Mouse (Mus musculus) left cerebral cortex, adult 6 months (tissue): ENCODE measurements around the gene Dhfr. TPM values are rescaled to one million over a fixed set of nuclear protein-coding genes. Genes with fewer than 3 reads are reported as not detected.

Source experiments
- long read RNA-seq, 2 experiments: library from polyadenylated mRNA; unstranded; transcript quantifications; one replicate each; pipeline ENCODE4 v2.0.0; 2019 to 2020
- polyA plus RNA-seq: library from polyadenylated mRNA; unstranded; fragments of <200 nt; fragmentation: Nextera tagmentation; gene quantifications from 2 replicates; pipeline ENCODE4 v1.2.3, GENCODE M21; 2021

Gene Dhfr
- polyA plus RNA-seq: 2.1 TPM in 2 replicates
- long read RNA-seq, experiment 1, full-length matches to known transcripts: 14 of 16 reads
- long read RNA-seq, experiment 1, partial matches to known transcripts: 0 of 16 reads
- long read RNA-seq, experiment 1, other reads (novel, unspliced or antisense): 2 of 16 reads
- long read RNA-seq, experiment 2, full-length matches to known transcripts: 3 of 4 reads
- long read RNA-seq, experiment 2, partial matches to known transcripts: 1 of 4 reads
- long read RNA-seq, experiment 2, other reads (novel, unspliced or antisense): 0 of 4 reads

DNA sequence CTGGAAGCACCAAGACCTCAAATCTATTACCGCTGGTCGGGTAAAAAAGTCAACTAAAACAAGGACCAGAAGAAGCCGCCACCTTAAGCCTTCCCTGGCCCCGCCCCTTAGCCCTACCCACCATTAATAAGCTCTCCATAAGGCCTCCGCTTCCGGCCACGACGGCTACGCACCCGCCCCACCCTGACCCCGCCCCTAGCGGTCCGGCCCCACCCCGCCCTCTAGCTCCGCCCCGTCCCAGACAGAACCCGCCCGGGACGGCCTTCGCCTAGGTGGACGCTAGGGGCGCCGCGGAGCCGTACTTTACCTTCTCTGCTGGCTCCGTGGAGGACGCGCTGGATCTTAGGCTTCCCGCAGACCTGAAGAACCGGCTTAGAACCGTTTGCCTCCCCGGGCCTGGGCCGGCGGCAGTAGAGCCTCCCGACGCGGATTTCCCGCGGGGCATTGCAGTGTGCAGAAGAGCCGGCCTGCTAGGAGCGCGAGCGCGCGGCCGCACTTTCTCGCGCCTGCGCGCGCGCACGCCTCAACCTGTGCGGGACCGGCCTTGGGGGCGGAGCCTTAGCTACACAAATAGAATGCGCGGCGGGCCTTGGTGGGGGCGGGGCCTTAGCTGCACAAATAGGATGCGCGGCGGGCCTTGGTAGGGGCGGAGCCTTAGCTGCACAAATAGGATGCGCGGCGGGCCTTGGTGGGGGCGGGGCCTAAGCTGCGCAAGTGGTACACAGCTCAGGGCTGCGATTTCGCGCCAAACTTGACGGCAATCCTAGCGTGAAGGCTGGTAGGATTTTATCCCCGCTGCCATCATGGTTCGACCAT, at the start of gene Dhfr, which contains the start of gene Msh3:
Gene Dhfr (plus strand): TSS at position 271 of the 816 bp plus-strand sequence.
Gene Msh3 (minus strand): TSS at position 548 of the 816 bp plus-strand sequence.

DNA sequence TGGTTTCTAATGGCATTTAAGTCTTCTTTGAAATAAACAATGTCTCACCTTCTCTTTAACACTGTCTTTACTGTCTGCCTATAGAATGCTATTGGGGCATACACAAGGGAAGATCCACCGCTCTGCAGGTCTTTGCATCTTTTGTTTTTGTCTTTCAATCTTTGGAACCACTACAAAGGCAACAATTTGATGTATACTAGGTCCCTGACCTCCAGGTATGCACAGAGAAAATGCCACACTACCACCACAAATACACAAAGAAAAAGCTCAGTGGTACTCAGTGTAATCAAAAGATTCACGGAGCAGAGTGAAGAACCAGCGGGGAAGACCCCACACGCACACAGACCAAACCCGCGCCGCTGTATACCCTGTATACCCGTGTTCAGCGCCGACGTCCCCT, 48.8 kb upstream of the Dhfr start, which contains the start of gene Gm20379:
Gene Gm20379 (plus strand): TSS at position 301 of the 400 bp plus-strand sequence.

GRCm38 (mm10) chr13:92425758-92426264, 71.3 kb downstream of the Dhfr start, which contains the start of gene Ankrd34b:
Gene Ankrd34b (plus strand): TSS chr13:92425896.

Other genes with a start within 250 kb of the Dhfr start
- gene Rasgrf2, start 223.1 kb upstream of the Dhfr start, polyA plus RNA-seq: 53.6 and 86.8 TPM in 2 replicates
- gene Gm20379, start 48.7 kb upstream of the Dhfr start, polyA plus RNA-seq: not detected in 2 replicates
- gene Msh3, start 277 bp downstream of the Dhfr start, polyA plus RNA-seq: 5.5 and 8.5 TPM in 2 replicates
- 6.7 and 12.1 TPM in 2 replicates for gene Ankrd34b, start 71.2 kb downstream of the Dhfr start, polyA plus RNA-seq
- gene Fam151b, start 129.3 kb downstream of the Dhfr start, polyA plus RNA-seq: 1.2 and 1.7 TPM in 2 replicates
- gene Zfyve16, start 176.1 kb downstream of the Dhfr start, polyA plus RNA-seq: 1.5 and 1.9 TPM in 2 replicates
- not detected in 2 replicates for gene Spz1, start 221.4 kb downstream of the Dhfr start, polyA plus RNA-seq